ENCODE assay signal across 14 mouse cellular contexts in the genomic region with DNA sequence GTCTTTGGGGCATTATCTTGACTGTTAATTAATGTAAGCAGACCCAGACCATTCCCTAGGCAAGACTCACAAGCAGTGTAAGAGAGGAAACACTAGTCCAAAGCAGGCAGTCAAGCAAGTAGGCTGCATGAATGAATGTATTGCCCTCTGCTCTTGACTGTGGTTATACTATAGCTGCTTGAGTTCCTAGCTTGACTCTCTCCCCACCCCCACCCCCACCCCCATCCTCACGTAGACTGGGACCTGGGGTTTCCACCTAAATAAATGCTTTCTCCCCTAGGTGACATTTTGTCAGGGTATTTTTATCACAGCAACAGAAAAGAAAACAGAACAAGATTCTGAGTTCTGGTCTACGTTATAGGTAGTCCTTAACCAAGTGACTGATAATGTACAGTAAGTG.
"Had no signal": no experiment of that assay in that cellular context is flagged by ENCODE, and none has a peak within 500 bp of the region (broad histone marks: within the 10 kb centered on the region; RNA-seq: fewer than 3 reads in every experiment).

No protein-coding gene starts in this region.

- DNase-seq: gastrocnemius, postnatal 14 days; gastrocnemius, postnatal 36 days; heart, adult 18-20 months; heart, postnatal 14 days; heart, postnatal 36 days; kidney, adult 18-20 months; kidney, adult 8-10 months; kidney, postnatal 10 days; kidney, postnatal 25 days; kidney, postnatal 4 days; left cerebral cortex, postnatal 4 days had no signal

- ATAC-seq: hindbrain, postnatal 0 days; intestine, embryonic 16.5 days; liver, embryonic 12.5 days had no signal
